Mouse (Mus musculus) monocyte, adult 2 months (primary cell): ENCODE results near the gene Cd200r4.

Source experiments
- DNase-seq, 2 experiments: peaks; one replicate each; pipeline ENCODE4 v3.0.0; 2022; ENCODE audit warnings: low spot score in 2 of 2, low read depth in 1 of 2

The Cd200r4 gene

DNA sequence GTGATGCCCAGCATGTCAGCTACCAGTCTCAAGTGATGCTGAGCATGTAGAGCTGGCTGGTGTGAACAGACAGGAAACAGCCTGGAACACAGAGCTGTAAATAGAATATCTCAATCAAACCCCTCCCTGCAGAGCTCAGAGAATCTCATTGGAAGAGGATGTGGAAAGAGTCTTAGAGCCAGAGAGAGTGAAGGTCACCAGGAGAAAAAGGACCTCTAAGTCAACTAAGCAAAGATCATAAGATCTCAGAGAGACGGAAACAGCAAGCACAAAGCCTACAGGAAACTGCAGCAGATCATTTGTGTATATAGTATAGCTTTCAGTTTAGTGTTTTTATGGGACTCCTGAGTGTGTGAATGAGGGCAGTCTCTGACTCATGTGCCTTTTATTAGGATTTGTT is 63.6 kb downstream of the Cd200r4 start:
- DNase-seq = no peak

DNA sequence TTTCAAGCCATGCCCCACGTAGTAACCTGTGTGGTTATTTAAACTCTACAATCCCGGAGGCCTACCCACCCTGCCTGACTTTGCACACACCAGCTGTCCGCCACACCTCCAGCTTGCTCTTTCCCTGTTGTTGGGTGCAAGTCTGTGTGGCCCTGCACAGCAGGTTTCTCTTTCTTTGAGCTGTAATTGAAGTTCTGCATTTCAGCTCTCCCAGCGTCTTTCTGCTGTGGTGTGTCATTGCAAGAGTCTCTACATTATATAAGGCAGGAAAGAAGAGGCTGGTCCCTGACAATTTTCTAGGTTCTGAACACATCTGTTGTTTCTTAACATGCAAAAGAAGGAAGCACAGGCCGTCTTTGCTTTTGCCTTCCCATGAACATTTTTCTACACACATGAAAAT is 65.1 kb downstream of the Cd200r4 start:
- no peak for DNase-seq

DNA sequence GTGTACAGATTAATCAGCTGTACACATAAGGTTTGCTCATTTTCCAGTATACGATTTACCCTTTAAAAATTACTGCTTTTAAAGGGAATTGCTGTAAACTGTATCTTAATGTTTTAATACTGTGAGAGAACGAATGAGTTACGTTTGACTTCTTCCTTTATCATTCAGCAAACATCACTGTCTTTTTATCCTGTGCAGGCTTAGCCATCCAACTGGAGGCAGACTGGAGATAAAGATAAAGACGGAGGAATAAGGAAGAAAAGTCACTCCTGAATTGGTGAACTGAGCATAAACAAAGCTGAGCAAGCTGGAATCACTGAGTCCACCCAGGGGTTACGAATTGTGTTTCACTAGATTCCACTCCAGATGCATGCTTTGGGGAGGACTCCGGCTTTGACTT is 66.1 kb downstream of the Cd200r4 start:
- no peak for DNase-seq
